Comparison of ENCODE assay signal across 8 mouse cellular contexts in genomic region chr4:120815622-120816334, GRCm38 (mm10). TPM values are rescaled to one million over a fixed set of nuclear protein-coding genes. Genes with fewer than 3 reads are reported as not detected.
DNase-seq lines count a peak whose midpoint lies in the region; ATAC-seq and TF ChIP-seq lines count a peak whose summit lies in the region.

No protein-coding gene starts in this region.

- no peaks in the 10 kb centered on the region for H3K36me3 ChIP-seq in embryonic facial prominence, embryonic 14.5 days (ENCODE audit: control insufficient read depth, insufficient read depth, low read length)
- H3K36me3 ChIP-seq in heart, adult 2 months (ENCODE audit: control insufficient read depth, insufficient read depth, low read length): peaks cover 25% of the 10 kb centered on the region
- no peaks in the 10 kb centered on the region; the same call in 1 of the 2 replicates for H3K36me3 ChIP-seq in kidney, adult 2 months (ENCODE audit: control insufficient read depth, insufficient read depth, low read length)
- no peaks in the 10 kb centered on the region for H3K36me3 ChIP-seq in limb, embryonic 11.5 days (ENCODE audit: control insufficient read depth, insufficient read depth, low read length)
- H3K36me3 ChIP-seq in midbrain, embryonic 13.5 days: no peaks in the 10 kb centered on the region
- no peaks in the 10 kb centered on the region for H3K36me3 ChIP-seq in small intestine, adult 2 months (ENCODE audit: control insufficient read depth, insufficient read depth, low read length)

- WGBS in embryonic facial prominence, embryonic 14.5 days: 7% methylated on average over 10 of the region's 10 CpGs
- WGBS in heart, adult 2 months: 4% methylated on average over 10 of the region's 10 CpGs
- 3% methylated on average over 10 of the region's 10 CpGs for WGBS in kidney, adult 2 months
- 9% methylated on average over 10 of the region's 10 CpGs for WGBS in limb, embryonic 11.5 days
- 10% methylated on average over 10 of the region's 10 CpGs for WGBS in midbrain, embryonic 13.5 days
- 6% methylated on average over 10 of the region's 10 CpGs for WGBS in small intestine, adult 2 months

- peak overlapping the region; percentile 70 for H3K27ac ChIP-seq in embryonic facial prominence, embryonic 14.5 days (replicated peaks; ENCODE audit: low read depth, low read length)
- peak overlapping the region; percentile 91 for H3K27ac ChIP-seq in heart, adult 2 months
- peak overlapping the region; percentile 100 for H3K27ac ChIP-seq in kidney, adult 2 months (ENCODE audit: insufficient read depth, low read depth, low read length)
- 0 out of 2 replicates have a peak overlapping the region, but pooled peaks have one; percentile 21 for H3K27ac ChIP-seq in limb, embryonic 11.5 days (replicated peaks; ENCODE audit: low read depth, low read length)
- peak overlapping the region; percentile 61; the same call in 1 of the 2 replicates for H3K27ac ChIP-seq in midbrain, embryonic 13.5 days
- peak overlapping the region; percentile 58 for H3K27ac ChIP-seq in small intestine, adult 2 months (ENCODE audit: insufficient read depth, low read depth, low read length)

- no peak for TF ChIP-seq EP300 in heart, adult 2 months (IDR thresholded peaks at IDR 0.05; ENCODE audit: insufficient read depth, low read depth, low read length)

- H3K4me1 ChIP-seq in embryonic facial prominence, embryonic 14.5 days (ENCODE audit: control insufficient read depth, insufficient read depth, low read length): peaks cover 41% of the 10 kb centered on the region
- H3K4me1 ChIP-seq in heart, adult 2 months (ENCODE audit: control insufficient read depth, insufficient read depth, low read length): peaks cover 18% of the 10 kb centered on the region
- H3K4me1 ChIP-seq in kidney, adult 2 months (ENCODE audit: control insufficient read depth, insufficient read depth, low read length): peaks cover 40% of the 10 kb centered on the region
- peaks cover 20% of the 10 kb centered on the region; the same call in 1 of the 2 replicates for H3K4me1 ChIP-seq in limb, embryonic 11.5 days (ENCODE audit: control insufficient read depth, insufficient read depth, low read length)
- H3K4me1 ChIP-seq in midbrain, embryonic 13.5 days (replicated peaks): peaks cover 46% of the 10 kb centered on the region
- peaks cover 6% of the 10 kb centered on the region for H3K4me1 ChIP-seq in small intestine, adult 2 months (ENCODE audit: control insufficient read depth, insufficient read depth, insufficient read length, low read length)

- no peak for TF ChIP-seq CTCF in heart, adult 2 months (IDR thresholded peaks at IDR 0.05)
- TF ChIP-seq CTCF in kidney, adult 2 months (conservative IDR thresholded peaks at IDR 0.05; ENCODE audit: insufficient read depth, insufficient read length, low read depth, low read length): no peak
- TF ChIP-seq CTCF in small intestine, adult 2 months (IDR thresholded peaks at IDR 0.05; ENCODE audit: extremely low read depth, insufficient read length, insufficient replicate concordance, low read depth, low read length): no peak

- ATAC-seq in embryonic facial prominence, embryonic 14.5 days (ENCODE audit: low read depth): peak; percentile 98
- peak; percentile 93 for ATAC-seq in limb, embryonic 11.5 days (ENCODE audit: insufficient number of reproducible peaks, low FRiP score, low TSS enrichment, low read depth)
- ATAC-seq in midbrain, embryonic 13.5 days: peak; percentile 98

- intact Hi-C loops in heart, adult 2 months (cut with DNase I): no loop called here

- peak overlapping the region; percentile 64 for H3K9ac ChIP-seq in embryonic facial prominence, embryonic 14.5 days (ENCODE audit: low read depth, low read length)
- H3K9ac ChIP-seq in heart, adult 2 months (ENCODE audit: low read depth, low read length): peak overlapping the region; percentile 76
- peak overlapping the region; percentile 68 for H3K9ac ChIP-seq in limb, embryonic 11.5 days (ENCODE audit: low read length)
- peak overlapping the region; percentile 74 for H3K9ac ChIP-seq in midbrain, embryonic 13.5 days (replicated peaks)

- no peaks in the 10 kb centered on the region for H3K27me3 ChIP-seq in embryonic facial prominence, embryonic 14.5 days (replicated peaks; ENCODE audit: control insufficient read depth, insufficient read depth, low read length)
- no peaks in the 10 kb centered on the region for H3K27me3 ChIP-seq in heart, adult 2 months (ENCODE audit: control insufficient read depth, insufficient read depth, low read length)
- H3K27me3 ChIP-seq in kidney, adult 2 months (replicated peaks; ENCODE audit: control insufficient read depth, insufficient read depth, low read length): no peaks in the 10 kb centered on the region
- no peaks in the 10 kb centered on the region for H3K27me3 ChIP-seq in limb, embryonic 11.5 days (ENCODE audit: control insufficient read depth, insufficient read depth, low read length)
- no peaks in the 10 kb centered on the region for H3K27me3 ChIP-seq in midbrain, embryonic 13.5 days
- no peaks in the 10 kb centered on the region for H3K27me3 ChIP-seq in small intestine, adult 2 months (ENCODE audit: control insufficient read depth, insufficient read depth, low read length)

- DNase-seq in 3T3-L1 (ENCODE audit: low read depth, low spot score): peak; percentile 95
- DNase-seq in adrenal gland, postnatal 36 days: peak; percentile 82 to 86
- DNase-seq in embryonic facial prominence, embryonic 14.5 days (ENCODE audit: low spot score): peak; percentile 99
- DNase-seq in heart, adult 2 months: peak; percentile 68 to 84
- DNase-seq in kidney, adult 2 months: peak; percentile 97
- peak; percentile 78 for DNase-seq in limb, embryonic 11.5 days (ENCODE audit: low spot score)

- no peaks in the 10 kb centered on the region for H3K9me3 ChIP-seq in embryonic facial prominence, embryonic 14.5 days (ENCODE audit: control insufficient read depth, low read length)
- no peaks in the 10 kb centered on the region for H3K9me3 ChIP-seq in limb, embryonic 11.5 days (ENCODE audit: control insufficient read depth, low read length)
- H3K9me3 ChIP-seq in midbrain, embryonic 13.5 days: no peaks in the 10 kb centered on the region

- TF ChIP-seq POLR2A in heart, adult 2 months (IDR thresholded peaks at IDR 0.05; ENCODE audit: insufficient read depth, low read depth, low read length): peak; percentile 86
- TF ChIP-seq POLR2A in kidney, adult 2 months (IDR thresholded peaks at IDR 0.05; ENCODE audit: low read depth, low read length): no peak
- TF ChIP-seq POLR2A in small intestine, adult 2 months (IDR thresholded peaks at IDR 0.05; ENCODE audit: low read depth, low read length): 0 out of 2 replicates have a peak, but pooled peaks have one; percentile 33

- H3K4me3 ChIP-seq in embryonic facial prominence, embryonic 14.5 days (ENCODE audit: low read depth, low read length): peak overlapping the region; percentile 54
- H3K4me3 ChIP-seq in heart, adult 2 months: peak overlapping the region; percentile 58
- peak overlapping the region; percentile 60 for H3K4me3 ChIP-seq in kidney, adult 2 months (ENCODE audit: insufficient read depth, low read depth, low read length)
- peak overlapping the region; percentile 42 for H3K4me3 ChIP-seq in limb, embryonic 11.5 days (ENCODE audit: low read depth, low read length)
- peak overlapping the region; percentile 63 for H3K4me3 ChIP-seq in midbrain, embryonic 13.5 days (replicated peaks)
- peak overlapping the region; percentile 62 for H3K4me3 ChIP-seq in small intestine, adult 2 months (ENCODE audit: low read depth, low read length)

- H3K79me2 ChIP-seq in heart, adult 2 months (replicated peaks; ENCODE audit: control insufficient read depth, insufficient read depth, low read length): peaks cover 13% of the 10 kb centered on the region

- peak overlapping the region; percentile 77 for H3K4me2 ChIP-seq in embryonic facial prominence, embryonic 14.5 days (ENCODE audit: low read depth, low read length)
- H3K4me2 ChIP-seq in limb, embryonic 11.5 days (ENCODE audit: low read depth, severe bottlenecking): peak overlapping the region; percentile 63
- peak overlapping the region; percentile 84 for H3K4me2 ChIP-seq in midbrain, embryonic 13.5 days (replicated peaks)

RNA-seq across cellular contexts. Expression of gene Nfyc, which starts 15.6 kb away (rescaled TPM):
- total RNA-seq in adrenal gland, postnatal 36 days (2021): 10 to 100 TPM; 46.6 to 50.0 TPM
- 90.5 and 101 TPM in 2 replicates for polyA plus RNA-seq in embryonic facial prominence, embryonic 14.5 days (2014; fragmentation: Nextera tagmentation; extraction: Ambion mirVana)
- 10 to 100 TPM; 46.0 to 50.6 TPM for total RNA-seq in heart, adult 2 months (2021)
- polyA plus RNA-seq in heart, adult 2 months (2012; rRNA removed): 179 and 212 TPM in 2 replicates
- polyA plus RNA-seq in kidney, adult 2 months (2012; rRNA removed): 218 and 287 TPM in 2 replicates
- polyA plus RNA-seq in limb, embryonic 11.5 days (2014; fragmentation: Nextera tagmentation; extraction: Ambion mirVana): 130 and 133 TPM in 2 replicates
- 87.1 and 88.8 TPM in 2 replicates for polyA plus RNA-seq in midbrain, embryonic 13.5 days (2015; fragmentation: Nextera tagmentation; extraction: Ambion mirVana)
- 103 and 247 TPM in 2 replicates for polyA plus RNA-seq in small intestine, adult 2 months (2012; rRNA removed)

RNA-seq across cellular contexts. Expression of gene Rims3, which starts 38.8 kb away (rescaled TPM):
- total RNA-seq in adrenal gland, postnatal 36 days (2021): 1 to 10 TPM; 5.5 to 6.2 TPM
- 3.4 and 3.9 TPM in 2 replicates for polyA plus RNA-seq in embryonic facial prominence, embryonic 14.5 days (2014; fragmentation: Nextera tagmentation; extraction: Ambion mirVana)
- total RNA-seq in heart, adult 2 months (2021): under 1 TPM; 0.05 TPM
- polyA plus RNA-seq in heart, adult 2 months (2012; rRNA removed): 0.09 and 0.12 TPM in 2 replicates
- polyA plus RNA-seq in kidney, adult 2 months (2012; rRNA removed): 0.27 and 0.39 TPM in 2 replicates
- polyA plus RNA-seq in limb, embryonic 11.5 days (2014; fragmentation: Nextera tagmentation; extraction: Ambion mirVana): 0.34 and 0.51 TPM in 2 replicates
- polyA plus RNA-seq in midbrain, embryonic 13.5 days (2015; fragmentation: Nextera tagmentation; extraction: Ambion mirVana): 9.8 and 11.0 TPM in 2 replicates
- polyA plus RNA-seq in small intestine, adult 2 months (2012; rRNA removed): 0.30 and 0.51 TPM in 2 replicates

Comparison
In these comparisons a context has a peak if more than half of its experiments do, and no peak if none do; other contexts are left out.
1. Peak in every context shown above with its lines: DNase-seq, ATAC-seq, H3K4me3 ChIP-seq and H3K27ac ChIP-seq.
2. H3K27ac ChIP-seq: peak in every context shown above with its lines; median percentile 100 in kidney, adult 2 months; 91 in heart, adult 2 months; 70 in embryonic facial prominence, embryonic 14.5 days; 61 in midbrain, embryonic 13.5 days; 58 in small intestine, adult 2 months; 21 in limb, embryonic 11.5 days.